Mouse (Mus musculus) cerebellum, adult 11-12 months (tissue): ENCODE data around the gene Sapcd1.
"Not testable (repeated sequence)": the region's sequence is repeated elsewhere in the genome, so short reads cannot be mapped to it uniquely, and the experiment has no call there.

Experiments
- DNase-seq: peaks from one replicate; pipeline ENCODE4 v3.0.0; 2022

Gene Sapcd1

DNA sequence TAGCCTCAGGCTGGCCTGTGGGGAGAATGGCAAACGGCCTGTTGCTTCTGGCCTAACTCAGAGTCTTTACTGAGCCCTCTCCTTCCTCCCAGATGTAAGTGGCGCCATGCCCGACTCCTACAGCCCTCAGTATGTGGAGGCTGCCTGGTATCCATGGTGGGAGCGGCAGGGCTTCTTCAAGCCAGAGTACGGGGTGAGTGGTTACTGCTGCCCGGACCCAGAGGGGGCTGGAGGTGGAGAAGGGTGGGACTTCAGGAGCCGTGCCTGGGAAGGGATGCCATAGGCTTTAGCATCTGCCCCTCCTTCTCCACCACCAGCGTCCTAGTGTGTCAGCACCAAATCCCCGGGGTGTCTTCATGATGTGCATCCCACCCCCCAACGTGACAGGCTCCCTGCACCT is 22.7 kb downstream of the Sapcd1 start:
- no peak for DNase-seq

DNA sequence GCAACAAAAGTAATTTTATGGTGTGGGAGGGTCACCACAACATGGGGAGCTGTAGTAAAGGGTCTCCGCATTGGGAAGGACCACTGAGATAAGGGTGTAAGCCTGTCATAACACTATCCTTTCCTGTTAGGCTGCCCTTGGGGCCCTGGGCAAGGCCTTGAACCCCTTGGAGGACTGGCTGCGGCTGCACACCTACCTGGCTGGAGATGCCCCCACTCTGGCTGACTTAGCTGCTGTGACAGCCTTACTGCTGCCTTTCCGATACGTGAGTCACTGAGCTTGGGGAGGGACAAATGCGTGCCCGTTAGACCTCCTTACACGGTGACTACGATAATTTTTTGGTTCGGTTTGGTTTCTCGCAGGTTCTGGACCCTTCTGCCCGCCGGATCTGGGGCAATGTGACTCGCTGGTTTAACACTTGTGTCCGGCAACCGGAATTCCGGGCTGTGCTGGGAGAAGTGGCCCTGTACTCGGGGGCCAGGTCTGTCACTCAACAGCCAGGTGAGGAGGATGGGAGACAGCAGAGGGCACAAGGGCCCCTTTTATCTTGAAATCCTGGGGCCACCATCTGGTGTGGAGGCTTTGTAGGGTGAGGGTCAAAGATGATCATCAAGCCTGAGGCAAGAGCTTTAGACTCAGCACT is 23.6 kb downstream of the Sapcd1 start:
- no peak for DNase-seq

DNA sequence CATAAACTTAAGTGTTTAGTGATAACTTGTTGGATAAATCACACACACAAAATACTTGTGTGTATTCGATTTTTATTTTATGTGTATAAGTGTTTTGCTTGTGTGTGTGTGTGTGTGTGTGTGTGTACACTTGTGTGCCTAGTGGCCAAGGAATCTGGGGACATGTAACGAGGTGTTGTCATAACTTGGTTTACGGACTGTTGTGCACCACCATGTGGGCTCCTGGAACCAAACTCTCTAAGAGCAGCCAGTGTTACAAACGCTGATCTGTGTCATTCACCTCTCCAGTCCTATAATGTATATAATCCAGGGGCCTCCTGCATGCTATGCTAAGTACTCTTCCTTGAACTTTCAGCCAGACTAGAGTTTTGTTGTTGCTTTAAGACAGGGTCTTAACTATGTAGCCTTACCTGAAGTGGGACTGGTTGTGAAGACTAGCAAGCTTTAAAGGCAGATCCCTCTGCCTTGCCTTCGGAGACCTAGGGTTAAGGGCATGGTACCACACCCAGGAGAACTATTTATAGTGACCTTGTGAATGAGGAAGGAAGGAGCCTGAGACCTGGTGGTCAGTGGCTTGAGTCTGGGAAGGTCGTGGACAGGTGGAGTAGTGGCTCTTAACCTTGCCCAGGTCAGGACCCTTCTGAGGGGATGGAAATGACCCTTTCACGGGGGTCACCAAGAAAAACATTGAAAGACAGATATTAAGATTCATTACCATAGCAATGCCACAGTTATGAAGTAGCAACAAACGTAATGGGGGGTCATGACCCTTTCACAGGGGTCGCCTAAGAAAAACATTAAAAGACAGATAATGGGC is 24.6 kb downstream of the Sapcd1 start:
- DNase-seq = no peak

DNA sequence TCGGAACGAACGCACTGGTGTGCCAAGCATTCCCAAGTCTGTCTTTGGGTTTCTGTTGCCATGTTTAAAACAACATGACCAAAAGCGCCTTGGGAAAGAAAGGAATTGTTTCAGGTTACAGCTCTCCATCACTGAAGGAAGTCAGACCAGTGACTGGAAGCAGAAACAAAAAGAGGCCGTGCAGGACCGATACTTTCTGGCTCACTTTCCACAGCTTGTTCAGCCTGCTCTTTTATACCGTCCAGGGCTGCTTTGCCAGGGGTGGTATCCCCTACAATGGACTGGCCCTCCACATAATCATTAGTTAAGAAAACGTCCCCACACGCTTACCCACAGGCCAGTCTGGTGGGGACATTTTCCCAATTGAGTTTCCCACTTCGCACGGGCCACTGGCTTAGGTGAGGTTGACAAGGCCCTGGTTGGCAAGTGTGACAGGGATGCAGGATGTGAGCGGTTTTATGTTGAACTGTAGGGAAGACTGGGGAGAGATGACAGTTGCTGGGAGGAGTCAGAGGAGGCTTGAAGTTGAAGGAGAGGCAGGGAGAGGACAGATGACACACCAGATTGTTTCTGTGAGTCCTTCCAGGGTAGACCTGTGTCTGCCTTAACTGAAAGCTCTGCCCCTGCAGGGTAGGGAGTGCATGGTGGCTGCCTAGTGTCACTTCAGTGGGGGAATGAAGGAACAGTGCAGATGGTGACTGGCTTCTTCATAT is 25.5 kb downstream of the Sapcd1 start:
- DNase-seq = no peak

DNA sequence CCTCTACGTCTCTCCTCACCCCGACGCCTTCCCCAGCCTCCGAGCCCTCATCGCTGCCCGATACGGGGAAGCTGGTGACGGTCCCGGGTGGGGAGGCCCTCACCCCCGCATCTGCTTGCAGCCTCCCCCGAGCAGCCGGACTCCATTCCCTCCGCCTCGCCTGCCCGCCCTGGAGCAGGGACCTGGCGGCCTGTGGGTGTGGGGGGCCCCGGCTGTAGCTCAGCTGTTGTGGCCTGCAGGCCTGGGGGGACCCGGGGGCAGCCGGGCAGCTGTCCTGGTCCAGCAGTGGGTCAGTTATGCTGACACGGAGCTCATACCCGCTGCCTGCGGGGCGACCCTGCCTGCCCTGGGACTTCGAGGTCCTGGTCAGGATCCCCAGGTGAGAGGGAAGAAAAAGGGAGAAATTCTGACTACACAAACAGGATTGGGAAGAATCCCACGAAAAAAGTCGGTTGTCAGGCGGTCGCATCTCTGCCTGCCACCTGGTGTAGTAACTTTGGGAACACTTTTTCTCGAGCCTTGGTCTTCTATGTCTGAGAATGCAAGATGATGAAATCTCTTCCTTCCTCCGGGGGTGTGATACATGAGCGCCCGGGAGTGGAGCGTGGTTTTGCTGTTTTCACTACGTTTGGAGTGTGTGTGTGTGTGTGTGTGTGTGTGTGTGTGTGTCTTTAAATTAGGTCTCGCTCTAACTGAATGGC is 26.2 kb downstream of the Sapcd1 start:
- DNase-seq = no peak

DNA sequence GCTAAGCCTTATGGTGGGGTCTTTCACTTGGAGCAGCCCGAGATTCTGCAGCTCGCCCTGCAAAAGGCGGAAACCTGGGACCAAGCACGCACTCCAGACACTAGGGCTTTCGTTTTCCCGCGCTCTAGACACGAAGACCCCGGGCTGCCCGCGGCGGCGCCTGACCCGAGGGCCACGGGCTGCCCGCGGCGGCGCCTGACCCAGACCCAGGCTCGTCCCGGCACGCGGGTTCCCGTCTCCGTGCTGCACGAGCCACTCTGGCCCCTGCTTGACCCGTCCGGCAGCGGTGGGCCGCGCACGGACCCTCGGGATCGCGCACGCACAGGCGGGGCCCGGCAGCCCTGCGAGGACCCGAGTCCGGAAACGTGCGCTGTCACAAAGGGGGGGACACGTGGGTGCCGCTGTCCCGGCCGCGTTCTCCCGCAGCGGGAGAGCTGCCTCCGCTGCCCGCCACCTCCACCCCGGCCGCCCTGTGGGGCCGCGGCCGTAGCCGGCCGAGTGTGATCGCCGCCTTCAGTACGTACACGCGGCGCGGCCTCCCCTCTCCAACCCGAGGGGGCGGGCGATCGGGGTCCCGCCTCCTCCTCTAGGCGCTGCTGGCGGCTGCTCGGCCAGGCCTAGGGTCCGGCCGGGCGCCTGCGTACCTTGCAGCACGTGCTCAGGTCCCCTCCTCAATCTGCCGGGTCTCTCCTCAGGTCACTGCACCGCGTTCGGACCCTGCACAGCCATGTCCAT is 26.9 kb downstream of the Sapcd1 start, which contains the start of gene Vars:
Gene Vars (plus strand): TSS at position 271 of the 735 bp plus-strand sequence.
- DNase-seq = peak; percentile 85

DNA sequence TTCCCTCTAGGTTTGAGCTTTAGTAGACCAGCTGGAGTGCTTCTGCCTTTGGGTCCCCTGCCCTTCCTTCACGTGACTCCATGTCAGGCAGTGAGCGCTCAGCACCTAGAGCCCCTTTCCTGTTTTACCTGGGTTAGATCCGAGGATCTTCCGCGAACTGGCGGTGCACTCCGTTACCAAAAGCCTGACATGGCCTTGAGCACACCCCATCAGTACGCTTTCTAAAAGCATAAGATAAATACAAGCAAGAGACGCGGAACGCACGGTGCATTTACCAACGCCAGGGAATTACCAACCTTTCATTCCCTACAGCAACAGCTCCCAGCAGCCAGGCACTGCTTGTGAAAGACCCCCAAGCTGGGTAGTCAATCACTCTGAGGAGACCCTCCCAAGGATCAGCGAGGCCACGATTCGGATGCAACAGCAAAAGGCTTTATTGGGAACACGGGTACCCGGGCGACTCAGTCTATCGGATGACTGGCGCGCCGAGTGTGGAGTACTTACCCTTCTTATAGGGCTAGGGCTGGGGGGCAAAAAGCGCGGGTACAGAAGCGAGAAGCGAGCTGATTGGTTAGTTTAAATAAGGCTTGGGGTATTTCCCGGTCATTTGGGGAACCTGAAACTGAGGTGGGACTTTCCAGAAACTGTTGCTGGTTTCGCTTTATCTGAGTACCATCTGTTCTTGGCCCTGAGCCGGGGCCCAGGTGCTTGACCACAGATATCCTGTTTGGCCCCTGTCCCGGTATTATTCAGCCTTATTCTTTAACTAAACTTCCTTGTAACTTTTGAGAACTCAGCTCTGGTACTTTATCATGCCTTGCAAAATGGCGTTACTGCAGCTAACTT is 27.7 kb downstream of the Sapcd1 start:
- not testable (repeated sequence) for DNase-seq

DNA sequence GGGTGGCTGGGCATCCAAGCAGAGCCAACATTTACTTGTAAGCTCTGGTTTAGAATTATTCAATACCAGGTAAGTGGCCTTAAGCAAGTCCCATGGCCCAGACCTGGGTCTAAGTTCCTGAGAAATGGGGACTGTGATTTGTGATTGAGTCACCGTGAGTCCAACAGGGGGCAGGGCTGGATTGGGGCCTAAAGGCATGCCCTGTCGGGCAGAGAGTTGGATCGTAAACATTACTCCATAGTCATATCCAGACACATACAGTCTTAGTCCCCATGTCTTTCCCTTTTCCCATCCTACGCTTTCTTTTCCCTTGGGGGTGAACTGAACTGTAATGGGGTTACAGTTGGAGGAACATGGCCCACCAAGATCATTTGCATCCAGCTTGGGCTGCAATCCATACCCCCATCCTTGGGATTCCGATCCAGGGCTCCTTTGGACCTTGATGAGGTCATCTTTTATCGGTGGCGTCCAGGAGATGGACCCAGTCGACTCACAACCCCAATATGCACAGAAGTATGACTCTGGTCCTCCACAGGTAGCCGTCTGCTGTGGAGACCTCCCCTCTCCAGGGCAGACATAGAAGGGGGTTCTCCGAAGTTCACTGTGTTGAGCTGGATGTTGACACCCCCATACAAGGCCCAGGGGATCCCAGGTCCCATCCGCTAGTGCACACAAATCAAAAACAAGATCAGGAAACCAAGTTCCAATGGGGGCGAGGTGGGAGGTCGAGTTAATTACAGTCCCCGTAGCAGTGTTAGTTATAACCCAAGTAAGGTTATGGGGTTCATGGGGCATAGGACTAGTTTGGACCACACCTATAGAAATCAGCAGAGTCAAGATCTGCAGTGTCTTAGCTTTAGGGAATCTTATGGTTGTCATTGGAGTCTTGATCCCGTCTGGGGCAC is 29.0 kb downstream of the Sapcd1 start:
- DNase-seq = no peak

DNA sequence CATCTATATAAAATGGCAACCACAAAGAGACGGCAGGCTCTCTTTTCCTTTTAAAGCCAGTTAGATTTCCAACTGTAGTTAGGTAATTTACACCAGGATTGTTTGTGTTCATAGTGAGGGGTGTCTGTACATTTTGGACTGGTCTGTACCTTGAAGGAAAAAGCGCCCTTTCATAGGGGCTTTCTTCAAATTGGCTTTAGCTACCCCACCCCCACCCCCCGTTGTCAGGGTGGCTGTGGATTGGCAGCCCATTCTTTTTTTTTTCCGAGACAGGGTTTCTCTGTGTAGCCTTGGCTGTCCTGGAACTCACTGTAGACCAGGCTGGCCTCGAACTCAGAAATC is 30.7 kb downstream of the Sapcd1 start:
- DNase-seq = no peak

DNA sequence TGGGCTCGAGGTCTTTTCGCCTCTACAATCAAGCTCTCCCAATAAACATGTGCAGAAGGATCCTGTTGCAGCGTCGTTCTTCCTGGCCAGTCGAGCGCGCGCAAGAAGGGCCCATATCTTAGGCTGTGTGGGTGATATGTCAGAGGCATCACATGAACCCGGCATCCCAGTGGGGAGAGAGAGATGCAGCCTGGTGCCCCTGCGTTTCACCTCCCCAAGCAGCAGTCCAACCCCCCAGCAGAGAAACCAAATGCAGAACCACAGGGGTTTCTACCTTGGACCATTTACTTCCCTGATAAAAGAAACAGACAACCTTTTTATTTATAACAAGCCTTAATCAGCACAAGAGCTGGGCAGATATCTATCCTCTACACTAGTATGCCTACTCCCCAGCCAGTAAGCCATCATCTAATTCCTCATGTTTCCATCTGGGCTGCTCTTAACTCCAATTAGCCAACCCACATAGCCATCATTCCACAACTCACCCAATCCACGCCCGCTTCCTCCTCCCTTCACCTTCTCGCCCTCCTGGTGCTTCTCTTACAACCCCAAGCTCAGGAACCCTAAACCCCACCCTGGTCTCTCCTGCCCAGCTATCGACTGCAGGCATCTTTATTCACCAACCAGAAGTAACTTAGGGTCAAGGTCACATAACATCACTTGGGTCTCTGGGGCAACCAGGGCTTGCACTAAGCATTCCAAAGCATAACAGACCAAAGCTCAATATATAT is 31.2 kb downstream of the Sapcd1 start:
- DNase-seq = no peak

DNA sequence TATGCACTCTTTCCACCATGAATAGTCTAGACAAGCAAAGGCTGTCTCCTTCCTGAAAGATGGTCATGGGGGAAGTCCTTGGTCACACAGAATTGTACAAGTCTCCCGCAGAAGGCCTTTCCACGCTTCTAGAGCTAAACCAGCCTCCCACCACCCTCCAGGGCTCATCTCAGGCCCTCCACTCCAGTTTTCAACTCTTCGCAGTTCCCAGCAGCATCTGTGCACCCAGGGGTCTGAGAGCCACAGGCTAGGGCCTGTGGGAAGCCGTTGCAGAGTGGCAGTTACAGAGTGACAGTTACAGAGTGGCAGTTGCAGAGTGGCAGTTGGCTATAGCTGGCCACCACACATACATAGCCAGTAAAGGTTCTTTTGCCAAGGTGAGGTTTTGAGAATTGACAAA is 31.9 kb downstream of the Sapcd1 start:
- not testable (repeated sequence) for DNase-seq

DNA sequence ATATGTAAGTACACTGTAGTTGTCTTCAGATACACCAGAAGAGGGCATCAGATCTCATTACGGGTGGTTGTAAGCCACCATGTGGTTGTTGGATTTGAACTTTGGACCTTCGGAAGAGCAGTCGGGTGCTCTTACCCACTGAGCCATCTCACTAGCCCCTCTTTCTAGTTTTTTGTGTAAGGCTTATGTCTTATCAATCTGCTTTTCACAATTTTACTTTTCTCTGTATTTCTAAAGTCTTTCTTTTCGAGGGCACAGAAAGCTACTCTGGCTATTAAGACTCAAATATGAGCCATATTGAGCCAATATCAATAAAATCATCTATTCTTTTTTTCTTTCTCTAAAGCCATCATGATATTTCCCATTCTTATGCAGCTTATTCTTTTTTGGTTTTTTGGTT is 32.6 kb downstream of the Sapcd1 start:
- DNase-seq = not testable (repeated sequence)

DNA sequence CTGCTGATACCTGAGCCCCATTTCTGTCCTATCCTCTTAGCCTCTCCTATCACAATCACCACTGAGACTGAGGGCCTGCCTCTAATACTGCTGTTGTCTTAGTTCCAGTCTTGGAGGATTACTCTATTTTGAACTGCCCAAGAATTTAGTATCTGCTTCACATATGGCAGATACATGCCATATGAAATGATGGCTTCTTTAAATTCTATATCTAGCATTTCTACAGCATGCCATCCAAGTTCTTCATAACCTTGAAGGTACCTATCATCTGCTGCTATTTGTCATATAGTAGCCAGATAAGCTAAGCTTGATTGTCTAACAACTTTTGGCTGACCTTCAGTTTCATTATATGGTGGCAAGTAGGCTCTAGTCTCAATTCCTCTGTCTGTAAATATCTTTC is 33.1 kb downstream of the Sapcd1 start:
- DNase-seq = no peak

DNA sequence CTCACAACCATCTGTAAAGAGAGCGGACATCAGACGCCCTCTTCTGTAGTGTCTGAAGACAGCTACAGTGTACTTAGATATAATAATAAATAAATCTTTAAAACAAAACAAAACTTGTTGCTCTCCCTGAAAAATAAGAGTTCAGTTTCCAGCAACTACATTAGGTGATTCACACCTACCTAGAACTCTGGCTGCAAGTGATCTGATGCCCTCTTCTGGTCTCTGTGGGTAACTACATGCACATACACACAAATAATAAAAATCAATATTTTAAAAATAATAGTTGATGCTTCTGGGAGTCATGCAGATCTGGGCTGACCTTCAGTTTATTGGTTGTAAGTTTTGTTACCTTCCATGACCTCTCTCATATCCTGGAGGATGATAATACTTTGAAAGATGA is 43.6 kb downstream of the Sapcd1 start:
- no peak for DNase-seq

DNA sequence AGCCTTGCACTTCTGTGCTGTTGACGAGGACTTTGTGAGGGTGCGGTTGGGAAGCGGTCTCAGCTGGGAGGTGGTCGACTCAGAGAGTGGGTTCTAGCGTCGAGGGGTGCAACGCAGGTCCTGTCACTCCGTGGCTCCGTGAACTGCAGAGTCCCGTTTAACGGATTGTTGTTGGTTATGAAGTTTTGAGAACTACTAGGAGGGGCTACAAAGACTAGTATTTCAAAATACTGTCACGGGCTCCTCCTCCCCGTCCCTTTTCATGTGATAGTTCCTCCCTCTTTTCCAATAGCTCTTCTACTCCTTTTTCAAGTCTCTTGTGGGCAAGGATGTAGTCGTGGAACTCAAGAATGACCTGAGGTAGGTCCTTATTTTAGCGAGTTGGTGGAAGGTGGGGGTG is 45.5 kb downstream of the Sapcd1 start:
- no peak for DNase-seq

DNA sequence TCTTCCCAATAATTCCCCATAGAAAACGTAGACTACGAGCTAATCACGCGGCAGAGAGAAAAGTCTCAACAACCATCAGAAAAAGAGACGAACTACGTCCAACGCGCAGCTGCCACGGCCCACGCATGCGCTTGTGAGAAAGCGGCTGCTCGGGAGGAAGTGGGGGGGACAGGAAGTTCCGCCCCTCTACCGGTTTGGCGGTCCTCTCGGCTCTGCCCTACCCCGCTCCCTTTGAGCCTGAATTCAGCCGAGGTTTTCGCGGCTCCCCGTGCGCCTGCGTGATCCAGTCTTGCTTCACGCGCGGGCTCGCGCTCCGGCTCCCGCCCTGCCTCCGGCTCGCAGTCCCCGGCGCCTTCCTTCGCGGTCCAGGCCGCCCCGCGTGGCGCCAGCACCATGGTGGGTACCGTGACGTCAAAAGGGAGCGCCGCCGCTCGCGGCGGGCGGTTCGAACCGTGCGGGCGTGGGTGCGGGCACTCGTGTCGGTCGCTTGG is 46.1 kb downstream of the Sapcd1 start, which contains the start of gene Lsm2:
Gene Lsm2 (plus strand): TSS at position 173 of the 491 bp plus-strand sequence.
- DNase-seq = peak; percentile 92

DNA sequence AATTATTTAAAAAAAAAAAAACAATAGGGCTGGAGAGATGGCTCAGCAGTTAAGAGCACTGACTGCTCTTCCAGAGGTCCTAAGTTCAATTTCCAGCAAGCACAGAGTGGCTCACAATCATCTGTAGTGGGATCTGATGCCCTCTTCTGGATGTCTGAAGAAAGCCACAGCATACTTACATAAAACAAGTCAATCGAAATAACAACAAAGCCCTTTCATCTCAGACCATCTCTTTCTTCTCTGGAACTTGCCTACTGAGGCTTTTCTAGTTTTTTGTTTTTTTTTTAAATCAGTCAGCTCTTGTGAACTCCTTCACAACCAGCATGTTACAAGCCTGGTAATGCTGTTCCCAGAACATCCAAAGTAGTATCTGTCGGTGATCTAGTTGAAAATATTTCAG is 47.2 kb downstream of the Sapcd1 start:
- no peak for DNase-seq

DNA sequence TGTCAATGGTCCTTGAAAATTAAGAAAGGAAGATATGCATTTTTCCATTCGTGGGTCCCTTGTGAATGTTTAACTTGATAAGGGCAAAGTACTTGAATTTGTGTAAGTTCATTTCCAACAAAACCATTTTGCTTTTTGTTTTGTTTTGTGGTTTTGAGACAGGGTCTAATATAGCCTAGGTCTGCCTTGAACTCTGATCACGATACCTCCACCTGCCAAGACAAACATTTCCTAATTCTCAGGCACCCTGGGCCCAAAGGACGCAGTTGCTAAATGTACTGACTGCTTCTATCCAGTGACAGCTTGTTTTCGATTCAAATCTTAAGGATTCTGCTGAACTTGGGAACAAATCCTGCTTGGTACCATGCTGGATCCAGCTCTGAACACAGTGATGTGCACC is 48.2 kb downstream of the Sapcd1 start:
- DNase-seq = no peak

DNA sequence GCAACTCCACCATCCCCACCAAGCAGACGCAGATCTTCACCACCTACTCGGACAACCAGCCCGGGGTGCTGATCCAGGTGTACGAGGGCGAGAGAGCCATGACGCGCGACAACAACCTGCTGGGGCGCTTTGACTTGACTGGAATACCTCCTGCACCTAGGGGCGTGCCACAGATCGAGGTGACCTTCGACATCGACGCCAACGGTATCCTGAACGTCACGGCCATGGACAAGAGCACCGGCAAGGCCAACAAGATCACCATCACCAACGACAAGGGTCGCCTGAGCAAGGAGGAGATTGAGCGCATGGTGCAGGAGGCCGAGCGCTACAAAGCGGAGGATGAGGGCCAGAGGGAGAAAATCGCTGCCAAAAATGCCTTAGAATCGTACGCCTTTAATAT is 49.6 kb downstream of the Sapcd1 start:
- no peak for DNase-seq

DNA sequence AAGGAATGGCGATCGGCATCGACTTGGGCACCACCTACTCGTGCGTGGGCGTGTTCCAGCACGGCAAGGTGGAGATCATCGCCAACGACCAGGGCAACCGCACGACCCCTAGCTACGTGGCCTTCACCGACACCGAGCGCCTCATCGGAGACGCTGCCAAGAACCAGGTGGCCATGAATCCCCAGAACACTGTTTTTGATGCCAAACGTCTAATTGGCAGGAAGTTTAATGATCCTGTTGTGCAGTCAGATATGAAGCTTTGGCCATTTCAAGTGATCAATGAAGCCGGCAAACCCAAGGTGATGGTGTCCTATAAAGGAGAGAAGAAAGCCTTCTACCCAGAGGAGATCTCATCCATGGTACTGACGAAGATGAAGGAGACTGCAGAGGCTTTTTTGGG is 50.8 kb downstream of the Sapcd1 start:
- no peak for DNase-seq
